Mouse (Mus musculus): Measurements from ENCODE around the gene Npas3. TPM values are rescaled to one million over a fixed set of nuclear protein-coding genes. Genes with fewer than 3 reads are reported as not detected.

Gene Npas3
- polyA plus RNA-seq, 1 experiment = 0.18 TPM

DNA sequence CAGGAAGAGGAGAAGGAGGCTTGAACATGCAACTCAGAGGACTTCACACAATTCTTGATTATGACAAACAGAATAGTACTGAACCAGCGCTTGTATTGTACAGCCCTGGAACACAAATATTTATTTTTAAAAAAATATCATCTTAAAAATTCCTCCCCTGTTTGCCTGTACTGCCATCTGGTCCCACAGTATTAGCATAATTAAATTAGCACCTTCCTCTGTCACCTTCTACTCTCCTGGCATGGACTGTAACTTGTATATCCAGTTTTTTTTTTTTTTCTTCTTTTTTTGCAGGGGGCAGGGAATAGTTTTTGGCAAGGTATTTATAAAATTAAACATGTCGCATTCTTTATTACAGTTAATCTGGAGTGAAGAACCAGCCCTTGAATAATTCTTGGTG is 307.9 kb downstream of the Npas3 start:
- H3K27me3 ChIP-seq (ENCODE audit: control insufficient read depth, insufficient read depth, insufficient read length) = no peaks in the 10 kb centered on the region
- no peak overlapping the region for H3K4me3 ChIP-seq
- no peak overlapping the region for H3ac ChIP-seq (ENCODE audit: control insufficient read depth, insufficient read length)
- no peak overlapping the region for H3K4me2 ChIP-seq (ENCODE audit: low read depth)
- H3K79me2 ChIP-seq (ENCODE audit: control insufficient read depth, insufficient read depth) = no peaks in the 10 kb centered on the region
- no peaks in the 10 kb centered on the region for H3K36me3 ChIP-seq (ENCODE audit: control insufficient read depth, insufficient read depth)
- TF ChIP-seq POLR2AphosphoS2 (IDR thresholded peaks at IDR 0.05; ENCODE audit: insufficient read length, low read depth) = no peak
- no peak for TF ChIP-seq TCF12 (IDR thresholded peaks at IDR 0.05; ENCODE audit: insufficient read depth, poor library complexity, severe bottlenecking)
- no peak for TF ChIP-seq USF1 (IDR thresholded peaks at IDR 0.05; ENCODE audit: low read depth)
- TF ChIP-seq CEBPB (IDR thresholded peaks at IDR 0.05; ENCODE audit: insufficient read depth, poor library complexity, severe bottlenecking) = no peak
- no peak for TF ChIP-seq TCF3 (IDR thresholded peaks at IDR 0.05; ENCODE audit: insufficient read length, low read depth)
- TF ChIP-seq MYOG (IDR thresholded peaks at IDR 0.05; ENCODE audit: control insufficient read depth in 1 of 3, insufficient read depth in 1 of 3, insufficient read length in 2 of 3, low read depth in 2 of 3) = no peak
- no peak for TF ChIP-seq REST (IDR thresholded peaks at IDR 0.05; ENCODE audit: insufficient read depth, insufficient read length)

DNA sequence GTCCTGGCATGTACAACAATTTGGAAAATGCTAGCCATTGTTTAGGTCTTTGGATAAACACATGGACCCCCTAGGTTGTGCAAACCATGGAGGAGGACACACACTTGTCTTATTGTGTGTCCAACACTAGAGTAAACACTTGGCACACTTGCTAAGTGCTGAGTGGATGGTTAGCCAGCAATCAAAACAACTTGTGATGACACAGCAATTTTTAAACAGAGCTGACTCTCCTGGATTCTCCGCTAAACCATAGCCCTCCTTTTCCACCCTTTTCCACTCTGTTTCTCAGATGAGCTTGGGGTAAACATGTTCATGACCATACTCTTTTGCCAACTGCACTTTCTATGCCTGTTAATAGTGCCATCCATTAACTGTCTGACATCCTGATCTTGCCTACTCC is 309.8 kb downstream of the Npas3 start:
- no peak overlapping the region for H3ac ChIP-seq (ENCODE audit: control insufficient read depth, insufficient read length)
- no peaks in the 10 kb centered on the region for H3K36me3 ChIP-seq (ENCODE audit: control insufficient read depth, insufficient read depth)
- H3K4me3 ChIP-seq = no peak overlapping the region
- H3K79me2 ChIP-seq (ENCODE audit: control insufficient read depth, insufficient read depth) = no peaks in the 10 kb centered on the region
- TF ChIP-seq TCF12 (IDR thresholded peaks at IDR 0.05; ENCODE audit: insufficient read depth, poor library complexity, severe bottlenecking) (no peak), CEBPB (IDR thresholded peaks at IDR 0.05; ENCODE audit: insufficient read depth, poor library complexity, severe bottlenecking) (no peak), USF1 (IDR thresholded peaks at IDR 0.05; ENCODE audit: low read depth) (no peak), E2F4 (IDR thresholded peaks at IDR 0.05; ENCODE audit: insufficient read depth) (no peak), POLR2A (IDR thresholded peaks at IDR 0.05; ENCODE audit: insufficient read length, low read depth) (no peak), MYOG (IDR thresholded peaks at IDR 0.05; ENCODE audit: control insufficient read depth in 1 of 3, insufficient read depth in 1 of 3, insufficient read length in 2 of 3, low read depth in 2 of 3) (no peak), MYOD1 (IDR thresholded peaks at IDR 0.05; ENCODE audit: control insufficient read depth in 1 of 3, insufficient read length in 2 of 3, low read depth in 2 of 3) (no peak), SRF (IDR thresholded peaks at IDR 0.05; ENCODE audit: control insufficient read depth, insufficient read length, low read depth) (no peak), MAX (IDR thresholded peaks at IDR 0.05; ENCODE audit: low read depth) (no peak), TCF3 (IDR thresholded peaks at IDR 0.05; ENCODE audit: insufficient read length, low read depth) (no peak), REST (IDR thresholded peaks at IDR 0.05; ENCODE audit: insufficient read depth, insufficient read length) (no peak), POLR2AphosphoS2 (IDR thresholded peaks at IDR 0.05; ENCODE audit: insufficient read length, low read depth) (no peak)
- no peak overlapping the region for H3K4me2 ChIP-seq (ENCODE audit: low read depth)
- no peaks in the 10 kb centered on the region for H3K27me3 ChIP-seq (ENCODE audit: control insufficient read depth, insufficient read depth, insufficient read length)

DNA sequence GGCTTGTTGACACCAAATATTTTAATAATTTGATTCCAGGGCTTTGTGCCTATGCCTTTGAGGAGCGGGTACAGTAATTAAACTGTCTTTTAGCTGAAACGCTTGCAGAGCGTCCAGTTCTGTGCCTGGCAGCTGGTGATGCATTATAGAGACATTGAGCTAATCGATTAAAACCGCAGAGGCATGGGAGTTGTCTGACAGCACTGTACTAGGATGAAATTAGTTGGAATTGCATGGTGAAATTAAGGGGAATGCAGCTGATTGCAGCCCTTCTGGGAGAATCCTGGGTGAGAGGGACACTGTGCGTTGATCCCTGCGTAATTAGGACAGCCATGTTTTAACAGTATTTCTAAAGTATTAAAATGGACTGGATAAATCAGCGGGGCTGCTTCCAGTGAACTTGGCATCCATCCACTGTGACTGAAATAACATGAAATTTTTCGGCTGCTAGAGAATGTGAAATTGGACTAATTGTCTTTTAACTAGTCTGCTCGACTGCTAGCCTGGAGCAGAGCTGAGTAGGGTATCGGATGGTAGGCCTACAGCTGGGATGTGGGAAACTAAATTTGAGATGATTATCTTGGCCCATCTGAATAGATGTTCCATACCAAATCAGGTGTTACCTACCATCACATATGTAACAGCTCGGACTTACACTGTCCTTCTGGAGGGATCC is 318.4 kb downstream of the Npas3 start:
- no peak for TF ChIP-seq MYOG (IDR thresholded peaks at IDR 0.05; ENCODE audit: control insufficient read depth in 1 of 3, insufficient read depth in 1 of 3, insufficient read length in 2 of 3, low read depth in 2 of 3)
- no peak for TF ChIP-seq REST (IDR thresholded peaks at IDR 0.05; ENCODE audit: insufficient read depth, insufficient read length)
- no peak for TF ChIP-seq TCF12 (IDR thresholded peaks at IDR 0.05; ENCODE audit: insufficient read depth, poor library complexity, severe bottlenecking)
- TF ChIP-seq MYOD1 (IDR thresholded peaks at IDR 0.05; ENCODE audit: control insufficient read depth in 1 of 3, insufficient read length in 2 of 3, low read depth in 2 of 3) = no peak
- no peak for TF ChIP-seq E2F4 (IDR thresholded peaks at IDR 0.05; ENCODE audit: insufficient read depth)
- no peak for TF ChIP-seq POLR2AphosphoS2 (IDR thresholded peaks at IDR 0.05; ENCODE audit: insufficient read length, low read depth)
- no peak for TF ChIP-seq MAX (IDR thresholded peaks at IDR 0.05; ENCODE audit: low read depth)
- TF ChIP-seq POLR2A (IDR thresholded peaks at IDR 0.05; ENCODE audit: insufficient read length, low read depth) = no peak
- no peak for TF ChIP-seq TCF3 (IDR thresholded peaks at IDR 0.05; ENCODE audit: insufficient read length, low read depth)
- no peak for TF ChIP-seq CEBPB (IDR thresholded peaks at IDR 0.05; ENCODE audit: insufficient read depth, poor library complexity, severe bottlenecking)
- TF ChIP-seq SRF (IDR thresholded peaks at IDR 0.05; ENCODE audit: control insufficient read depth, insufficient read length, low read depth) = no peak
- TF ChIP-seq USF1 (IDR thresholded peaks at IDR 0.05; ENCODE audit: low read depth) = no peak
- Histone ChIP-seq H3K79me2 (ENCODE audit: control insufficient read depth, insufficient read depth) (no peaks in the 10 kb centered on the region), H3ac (ENCODE audit: control insufficient read depth, insufficient read length) (no peak overlapping the region), H3K36me3 (ENCODE audit: control insufficient read depth, insufficient read depth) (no peaks in the 10 kb centered on the region), H3K27me3 (ENCODE audit: control insufficient read depth, insufficient read depth, insufficient read length) (no peaks in the 10 kb centered on the region), H3K4me2 (ENCODE audit: low read depth) (no peak overlapping the region), H3K4me3 (no peak overlapping the region)

DNA sequence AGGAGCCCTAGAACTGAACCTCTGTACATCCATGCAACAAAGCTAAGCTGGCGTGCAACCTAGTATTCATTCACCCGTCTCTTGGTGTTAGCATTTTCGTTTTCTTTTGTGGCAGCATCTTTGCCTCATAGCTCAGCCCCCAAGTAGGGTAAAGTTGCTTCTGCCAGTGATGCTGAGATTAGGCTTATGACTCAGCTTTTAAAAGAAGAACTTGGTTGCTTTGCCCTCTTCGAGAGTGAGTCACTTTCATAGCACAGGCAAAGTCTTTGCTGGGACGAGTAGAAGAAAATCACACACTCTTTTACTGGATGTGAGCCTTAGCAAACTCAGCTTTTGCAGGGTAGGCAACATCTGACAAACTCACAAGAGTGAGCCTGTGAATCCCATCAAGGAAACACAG is 332.7 kb downstream of the Npas3 start:
- no peak overlapping the region for H3K4me2 ChIP-seq (ENCODE audit: low read depth)
- H3K27me3 ChIP-seq (ENCODE audit: control insufficient read depth, insufficient read depth, insufficient read length) = no peaks in the 10 kb centered on the region
- H3ac ChIP-seq (ENCODE audit: control insufficient read depth, insufficient read length) = no peak overlapping the region
- H3K36me3 ChIP-seq (ENCODE audit: control insufficient read depth, insufficient read depth) = no peaks in the 10 kb centered on the region
- no peak overlapping the region for H3K4me3 ChIP-seq
- no peaks in the 10 kb centered on the region for H3K79me2 ChIP-seq (ENCODE audit: control insufficient read depth, insufficient read depth)
- TF ChIP-seq TCF3 (IDR thresholded peaks at IDR 0.05; ENCODE audit: insufficient read length, low read depth) (no peak), POLR2A (IDR thresholded peaks at IDR 0.05; ENCODE audit: insufficient read length, low read depth) (no peak), TCF12 (IDR thresholded peaks at IDR 0.05; ENCODE audit: insufficient read depth, poor library complexity, severe bottlenecking) (no peak), MYOG (IDR thresholded peaks at IDR 0.05; ENCODE audit: control insufficient read depth in 1 of 3, insufficient read depth in 1 of 3, insufficient read length in 2 of 3, low read depth in 2 of 3) (no peak), MYOD1 (IDR thresholded peaks at IDR 0.05; ENCODE audit: control insufficient read depth in 1 of 3, insufficient read length in 2 of 3, low read depth in 2 of 3) (no peak), REST (IDR thresholded peaks at IDR 0.05; ENCODE audit: insufficient read depth, insufficient read length) (no peak), CEBPB (IDR thresholded peaks at IDR 0.05; ENCODE audit: insufficient read depth, poor library complexity, severe bottlenecking) (no peak), MAX (IDR thresholded peaks at IDR 0.05; ENCODE audit: low read depth) (no peak), E2F4 (IDR thresholded peaks at IDR 0.05; ENCODE audit: insufficient read depth) (no peak), POLR2AphosphoS2 (IDR thresholded peaks at IDR 0.05; ENCODE audit: insufficient read length, low read depth) (no peak), SRF (IDR thresholded peaks at IDR 0.05; ENCODE audit: control insufficient read depth, insufficient read length, low read depth) (no peak), USF1 (IDR thresholded peaks at IDR 0.05; ENCODE audit: low read depth) (no peak)
